Mouse (Mus musculus) spleen, adult 2 months (tissue): ENCODE measurements around the gene Olah. TPM values are rescaled to one million over a fixed set of nuclear protein-coding genes. Genes with fewer than 3 reads are reported as not detected.

Experiments used
- DNase-seq, 2 experiments: peaks; one replicate each; pipeline versions ENCODE4 v3.0.0 to v3.0.0-alpha.2; 2012 to 2021; ENCODE audit warnings: low spot score in 2 of 2, low read depth in 1 of 2
- H3K27ac ChIP-seq: fragments of 200-500 bp; 2 replicates; pipeline ENCODE4 v1.5.1; 2012; ENCODE audit warnings: low read length, inconsistent platforms; ENCODE audit not compliant: insufficient read depth
- H3K27me3 ChIP-seq: fragments of 200-500 bp; 2 replicates; pipeline ENCODE4 v1.6.1; 2012; ENCODE audit warnings: mild to moderate bottlenecking, moderate library complexity, low read length, inconsistent platforms; ENCODE audit not compliant: control insufficient read depth, insufficient read depth
- H3K36me3 ChIP-seq: fragments of 200-500 bp; 2 replicates; pipeline ENCODE4 v1.6.1; 2012; ENCODE audit warnings: mild to moderate bottlenecking, low read length, inconsistent platforms; ENCODE audit not compliant: control insufficient read depth, insufficient read depth
- H3K4me1 ChIP-seq: fragments of 200-500 bp; 2 replicates; pipeline ENCODE4 v1.6.1; 2011; ENCODE audit warnings: inconsistent platforms; ENCODE audit not compliant: control insufficient read depth, insufficient read depth, insufficient read length
- H3K4me3 ChIP-seq: fragments of 200-500 bp; 2 replicates; pipeline ENCODE4 v1.5.1; 2011; ENCODE audit warnings: mild to moderate bottlenecking, inconsistent platforms; ENCODE audit not compliant: insufficient read depth, insufficient read length; ENCODE audit errors: extremely low read depth
- CTCF ChIP-seq: fragments of 200-500 bp; IDR thresholded peaks from 2 replicates; pipeline ENCODE4 v1.5.1; 2011; ENCODE audit warnings: mild to moderate bottlenecking, inconsistent platforms; ENCODE audit not compliant: insufficient read depth, insufficient read length, insufficient replicate concordance; ENCODE audit errors: extremely low read depth
- POLR2A ChIP-seq: fragments of 200-500 bp; IDR thresholded peaks from 2 replicates; pipeline ENCODE4 v1.6.1; 2011; ENCODE audit warnings: low read depth, low read length, inconsistent platforms
- WGBS: fragments of 180-500 bp; shearing (Covaris S2); methylation state at CpG from one replicate; pipeline ENCODE4 v1.1.7; 2018; 5-methylcytosine and 5-hydroxymethylcytosine counted together
- polyA plus RNA-seq: library from polyadenylated mRNA; depleted of rRNA; stranded (reverse); fragments of >200 nt; gene quantifications from 2 replicates; pipeline ENCODE4 v1.2.3, GENCODE M21; 2012

Gene Olah
- polyA plus RNA-seq, 1 experiment: not detected

GRCm38 (mm10) chr2:3423841-3424578 is 27.0 kb upstream of the Olah start, which contains the start of gene Dclre1c:
TSS of gene Dclre1c (plus strand) at chr2:3424131.
- Histone ChIP-seq H3K27me3 (no peaks in the 10 kb centered on the region), H3K36me3 (no peaks in the 10 kb centered on the region; the same call in 1 of the 2 replicates), H3K27ac (peak within 1 kb of the TSS; percentile 66), H3K4me1 (peaks cover 2% of the 10 kb centered on the region; the same call in 1 of the 2 replicates), H3K4me3 (peak within 1 kb of the TSS; percentile 79)
- WGBS: under 1% methylated on average over 29 of the region's 29 CpGs
- TF ChIP-seq CTCF: no peak
- peak; percentile 46 for TF ChIP-seq POLR2A
- DNase-seq: peak; percentile 89 to 94

DNA sequence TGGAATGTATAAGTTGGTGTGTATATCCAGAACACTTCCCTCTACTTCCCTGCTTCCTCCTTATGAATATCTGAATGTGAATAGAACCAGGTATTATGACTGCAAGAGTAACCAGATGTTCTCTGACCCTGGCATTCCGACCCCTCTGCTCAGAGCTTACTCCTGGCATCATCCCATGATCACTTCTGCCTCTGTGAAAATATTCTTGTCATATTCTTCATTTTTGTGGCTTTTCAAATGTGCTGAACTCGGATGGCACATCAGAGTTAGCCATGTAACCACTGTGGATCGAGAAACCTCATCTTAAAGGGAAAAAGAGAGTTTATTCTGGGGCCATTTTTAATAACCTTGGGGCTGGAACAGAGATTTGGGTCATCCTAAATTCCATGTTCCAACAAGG is 25.5 kb upstream of the Olah start, which contains the start of gene Meig1:
Gene Meig1 (minus strand): TSS at position 101 of the 400 bp plus-strand sequence.
- Histone ChIP-seq H3K36me3 (no peaks in the 10 kb centered on the region; the same call in 1 of the 2 replicates), H3K4me1 (peaks cover 2% of the 10 kb centered on the region; the same call in 1 of the 2 replicates), H3K27ac (peak within 1 kb of the TSS; percentile 66; the same call in 1 of the 2 replicates), H3K4me3 (no peak within 1 kb of the TSS), H3K27me3 (no peaks in the 10 kb centered on the region)
- 80% methylated on average over 3 of the region's 3 CpGs for WGBS
- TF ChIP-seq CTCF (no peak), POLR2A (no peak)
- DNase-seq: no peak

DNA sequence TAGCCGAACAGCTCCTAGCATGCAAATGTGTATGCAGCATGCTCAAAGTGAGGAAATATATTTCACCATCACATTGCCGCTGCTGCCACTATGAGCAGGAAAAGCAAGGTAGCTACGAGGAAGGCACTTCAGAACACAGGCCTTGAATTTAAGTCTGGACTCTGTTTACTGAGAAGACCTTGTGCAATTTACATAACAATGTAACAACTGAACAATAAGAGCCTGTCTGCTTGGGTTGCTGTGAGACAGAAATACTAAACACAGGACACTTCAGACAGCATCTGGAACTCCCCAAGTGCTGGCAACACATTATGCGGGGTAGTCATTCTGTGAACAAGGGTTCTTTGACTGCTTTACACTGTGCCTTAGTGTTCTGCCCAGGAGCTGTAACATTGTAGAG is 23.1 kb upstream of the Olah start:
- DNase-seq: no peak
- TF ChIP-seq POLR2A: no peak
- TF ChIP-seq CTCF: no peak
- Histone ChIP-seq H3K4me1 (peaks cover 2% of the 10 kb centered on the region; the same call in 1 of the 2 replicates), H3K4me3 (no peak overlapping the region), H3K36me3 (no peaks in the 10 kb centered on the region), H3K27me3 (no peaks in the 10 kb centered on the region), H3K27ac (no peak overlapping the region)
- 85% methylated on average over 4 of the region's 4 CpGs for WGBS

DNA sequence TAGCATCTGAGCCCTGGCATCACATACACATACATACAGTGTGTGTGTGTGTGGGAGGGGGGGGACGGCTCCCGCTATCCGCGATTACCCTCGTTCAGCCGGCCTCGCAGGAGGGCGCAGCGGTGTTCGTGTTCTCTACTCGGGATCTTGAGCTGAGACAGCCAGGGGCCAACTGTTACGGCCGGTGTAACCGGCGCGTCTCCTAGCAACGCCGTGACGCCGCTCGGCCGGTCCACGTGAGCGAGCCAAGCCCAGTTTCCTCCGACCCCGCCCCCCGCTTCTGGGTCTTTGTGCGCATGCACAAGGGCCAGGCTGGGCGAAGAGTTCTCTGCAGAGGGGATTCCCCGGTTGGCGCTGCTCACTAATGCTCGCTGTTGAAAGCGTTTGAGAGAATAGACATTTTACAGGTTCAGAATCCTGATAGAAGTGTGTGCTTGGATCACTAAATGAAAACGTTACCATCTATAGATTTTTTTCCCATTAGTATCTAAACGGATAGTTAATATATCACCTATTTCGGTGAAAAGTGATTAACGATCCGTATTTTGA is 21.9 kb upstream of the Olah start:
- WGBS: under 1% methylated on average over 38 of the region's 38 CpGs
- peak overlapping the region; percentile 66 for H3K4me3 ChIP-seq
- DNase-seq: peak; percentile 90 to 98
- no peak for TF ChIP-seq CTCF
- no peak for TF ChIP-seq POLR2A
- 0 out of 2 replicates have a peak, but pooled peaks cover 2% of the 10 kb centered on the region for H3K4me1 ChIP-seq
- no peaks in the 10 kb centered on the region for H3K27me3 ChIP-seq
- no peak overlapping the region for H3K27ac ChIP-seq
- no peaks in the 10 kb centered on the region for H3K36me3 ChIP-seq

DNA sequence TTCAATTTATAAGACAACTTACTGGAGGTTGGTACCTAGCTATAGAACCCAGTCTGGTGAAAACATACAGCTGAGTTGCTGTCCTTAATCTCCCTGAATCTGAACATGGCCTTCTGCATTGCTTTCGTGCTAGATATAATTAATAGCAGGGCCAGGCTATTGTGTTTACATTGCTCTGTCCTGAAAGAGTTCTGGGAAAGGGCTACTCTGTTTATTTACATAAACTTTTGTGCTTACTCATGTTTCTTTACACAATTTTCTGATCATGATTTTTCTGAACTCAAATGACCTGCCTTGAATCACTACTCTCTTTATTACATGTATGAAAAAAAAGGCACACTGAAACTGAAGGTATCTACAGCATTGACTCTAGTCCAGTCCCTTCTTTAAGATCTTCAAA is 18.7 kb upstream of the Olah start:
- H3K4me1 ChIP-seq: no peaks in the 10 kb centered on the region

GRCm38 (mm10) chr2:3414241-3414640 is 17.2 kb upstream of the Olah start:
- WGBS: 61% methylated on average over 4 of the region's 4 CpGs
- DNase-seq: peak in 1 of 2 experiments; percentile 38
- no peaks in the 10 kb centered on the region for H3K4me1 ChIP-seq
- TF ChIP-seq CTCF (peak; percentile 31; the same call in 1 of the 2 replicates), POLR2A (no peak)
- no peak overlapping the region for H3K4me3 ChIP-seq
- no peaks in the 10 kb centered on the region for H3K36me3 ChIP-seq
- H3K27me3 ChIP-seq: no peaks in the 10 kb centered on the region
- no peak overlapping the region for H3K27ac ChIP-seq

More for the DNA sequence above, 18.7 kb upstream of the Olah start:
- 75% methylated on average over 1 of the region's 1 CpGs for WGBS
- Histone ChIP-seq H3K27me3 (no peaks in the 10 kb centered on the region), H3K27ac (no peak overlapping the region), H3K4me3 (no peak overlapping the region), H3K36me3 (no peaks in the 10 kb centered on the region)
- no peak for TF ChIP-seq POLR2A
- TF ChIP-seq CTCF: no peak
- DNase-seq: no peak
